Mouse (Mus musculus) heart, postnatal 0 days (tissue): ENCODE measurements around the gene Taf1c.

Experiments used
- CTCF ChIP-seq: IDR thresholded peaks from 2 replicates; pipeline ENCODE4 v1.5.1; 2016; ENCODE audit warnings: antibody characterized with exemption, control low read depth, low read depth
- EP300 ChIP-seq: IDR thresholded peaks from 2 replicates; pipeline ENCODE4 v1.6.1; 2016; ENCODE audit warnings: antibody characterized with exemption, low read depth

GRCm38 (mm10) chr8:119588844-119589243 is 16.2 kb downstream of the Taf1c start:
- TF ChIP-seq EP300 (no peak), CTCF (no peak)
